Mouse (Mus musculus) megakaryocyte-erythroid progenitor cell, adult 5-6 weeks (primary cell): Measurements from ENCODE around the gene Ppfia3. TPM values are rescaled to one million over a fixed set of nuclear protein-coding genes. Genes with fewer than 3 reads are reported as not detected.
"Not testable (repeated sequence)": the region's sequence is repeated elsewhere in the genome, so short reads cannot be mapped to it uniquely, and the experiment has no call there.

Experiments
- ATAC-seq: replicated peaks from 2 replicates; pipeline ENCODE4 v1.8.0; 2016; ENCODE audit warnings: mild to moderate bottlenecking, inconsistent platforms; ENCODE audit not compliant: severe bottlenecking, poor library complexity, low FRiP score, low TSS enrichment
- total RNA-seq, 2 experiments: library from RNA; stranded (forward) in 1 of 2; stranded (reverse) in 1 of 2; fragments of 200-1000, 215-1000 nt in 1 of 2; fragments of >200 nt in 1 of 2; fragmentation: Nextera tagmentation in 1 of 2; gene quantifications; 2 replicates each; pipeline ENCODE4 v1.2.3; 2014 to 2017

Ppfia3 gene
- 0.42 TPM in 1 of 2 replicates, not detected in the other for total RNA-seq (2014; fragmentation: Nextera tagmentation)
- total RNA-seq (2017): 0.80 TPM in 1 of 2 replicates, not detected in the other

- no peak for ATAC-seq
These were observed at the start of gene Ppfia3 for GRCm38 (mm10) chr7:45366652-45367019. Gene Ppfia3 (minus strand): TSS chr7:45367019.

- ATAC-seq: no peak
These were observed 48.8 kb upstream of the Ppfia3 start for GRCm38 (mm10) chr7:45415636-45416035.

GRCm38 (mm10) chr7:45414740-45415224 is 48.0 kb upstream of the Ppfia3 start:
- ATAC-seq: no peak

GRCm38 (mm10) chr7:45413864-45414739 is 47.3 kb upstream of the Ppfia3 start:
- peak; percentile 23; the same call in 1 of the 2 replicates for ATAC-seq

- ATAC-seq: no peak
These were observed 46.5 kb upstream of the Ppfia3 start, which contains the start of gene Ntf5 for GRCm38 (mm10) chr7:45413113-45413863. Gene Ntf5 (plus strand): TSS chr7:45413695.

- no peak for ATAC-seq
These were observed 45.6 kb upstream of the Ppfia3 start for GRCm38 (mm10) chr7:45412421-45412820.

- no peak for ATAC-seq
These were observed 42.8 kb upstream of the Ppfia3 start for GRCm38 (mm10) chr7:45409497-45410163.

- ATAC-seq: no peak
These were observed 42.1 kb upstream of the Ppfia3 start for GRCm38 (mm10) chr7:45408949-45409348.

GRCm38 (mm10) chr7:45408351-45408750 is 41.5 kb upstream of the Ppfia3 start:
- ATAC-seq: no peak

- ATAC-seq: no peak
These were observed 41.0 kb upstream of the Ppfia3 start for GRCm38 (mm10) chr7:45407836-45408235.

- no peak for ATAC-seq
These were observed 39.6 kb upstream of the Ppfia3 start for GRCm38 (mm10) chr7:45406157-45407156.

- ATAC-seq: peak; percentile 60
These were observed 38.6 kb upstream of the Ppfia3 start, which contains the start of gene Kcna7 for GRCm38 (mm10) chr7:45405091-45406075. Gene Kcna7 (plus strand): TSS chr7:45405653.

GRCm38 (mm10) chr7:45403532-45404261 is 36.9 kb upstream of the Ppfia3 start:
- ATAC-seq: peak; percentile 53; the same call in 1 of the 2 replicates

- ATAC-seq: no peak
These were observed 34.8 kb upstream of the Ppfia3 start for GRCm38 (mm10) chr7:45401521-45402085.

- no peak for ATAC-seq
These were observed 30.0 kb upstream of the Ppfia3 start for GRCm38 (mm10) chr7:45396787-45397186.

GRCm38 (mm10) chr7:45396337-45396775 is 29.5 kb upstream of the Ppfia3 start:
- not testable (repeated sequence) for ATAC-seq
